Mouse (Mus musculus) spleen, postnatal 10 days (tissue): ENCODE measurements around the gene Uhrf1bp1.

Experiments used
- DNase-seq, 2 experiments: peaks; one replicate each; pipeline ENCODE4 v3.0.0; 2021 to 2022; ENCODE audit warnings: low spot score in 2 of 2

The Uhrf1bp1 gene

GRCm38 (mm10) chr17:27947155-27947554, 90.9 kb downstream of the Uhrf1bp1 start:
- no peak for DNase-seq
